Comparison of ENCODE assay signal across 26 mouse cellular contexts in the genomic region with DNA sequence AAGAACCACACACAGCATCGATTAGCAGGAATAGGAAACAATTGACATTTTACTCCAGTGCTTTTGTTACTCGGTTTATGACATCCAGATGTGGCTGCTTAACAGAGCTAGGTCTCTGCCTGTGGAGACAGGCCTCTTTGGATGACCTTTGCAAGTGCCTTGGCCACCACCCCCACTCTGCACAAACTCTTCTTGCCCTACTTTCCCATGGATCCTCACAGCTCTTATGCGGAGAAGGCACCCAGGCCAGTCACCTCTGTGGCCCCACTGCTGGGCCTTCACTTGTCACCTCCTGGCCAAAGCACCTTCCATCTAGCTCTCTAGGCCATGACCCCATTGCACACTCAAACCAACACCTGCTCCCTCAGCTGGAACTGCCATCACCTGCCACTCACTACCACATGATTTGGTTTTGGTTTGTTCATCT. TPM values are rescaled to one million over a fixed set of nuclear protein-coding genes. Genes with fewer than 3 reads are reported as not detected.
DNase-seq lines count a peak whose midpoint lies in the region; ATAC-seq and TF ChIP-seq lines count a peak whose summit lies in the region.
"Had no signal": no experiment of that assay in that cellular context is flagged by ENCODE, and none has a peak within 500 bp of the region (broad histone marks: within the 10 kb centered on the region; RNA-seq: fewer than 3 reads in every experiment).

No protein-coding gene starts in this region.

- no peak for TF ChIP-seq CTCF in CH12.LX (conservative IDR thresholded peaks at IDR 0.05 in 1 of 2, IDR thresholded peaks at IDR 0.05 in 1 of 2; ENCODE audit: low read depth in 2 of 2, low read length in 2 of 2)
- TF ChIP-seq CTCF in forebrain, postnatal 0 days (IDR thresholded peaks at IDR 0.05; ENCODE audit: low read depth) = no peak

- no peak for TF ChIP-seq EP300 in CH12.LX (IDR thresholded peaks at IDR 0.05; ENCODE audit: low read length)

- peak; percentile 68; the same call in 1 of the 2 replicates for ATAC-seq in limb, embryonic 11.5 days (ENCODE audit: insufficient number of reproducible peaks, low FRiP score, low TSS enrichment, low read depth)
- no peak for ATAC-seq in forebrain, postnatal 0 days
- ATAC-seq: lung, postnatal 0 days; midbrain, embryonic 15.5 days; Patski had no signal

- H3K9ac ChIP-seq in CH12.LX (ENCODE audit: insufficient read depth, low read depth) = no peak overlapping the region
- no peak overlapping the region for H3K9ac ChIP-seq in limb, embryonic 11.5 days (ENCODE audit: low read length)
- no peak overlapping the region for H3K9ac ChIP-seq in forebrain, postnatal 0 days
- H3K9ac ChIP-seq: heart, embryonic 15.5 days; hindbrain, embryonic 13.5 days; limb, embryonic 15.5 days; liver, embryonic 15.5 days; midbrain, embryonic 15.5 days; stomach, embryonic 15.5 days had no signal

- dilution Hi-C loops in CH12.LX (cut with MboI; ENCODE audit: extremely low pct_ligation_motif_present, extremely low pct_unique_long_range_greater_than_20kb, low sequenced_read_pairs) = no loop called here

- peak; percentile 5 for DNase-seq in A20 (ENCODE audit: low read depth, low spot score)
- DNase-seq in CH12.LX (ENCODE audit: extremely low read depth) = peak; percentile 33
- peak; percentile 31 for DNase-seq in embryo, embryonic 9.5 days (ENCODE audit: extremely low spot score)
- peak; percentile 71 for DNase-seq in limb, embryonic 11.5 days (ENCODE audit: low spot score)
- no peak for DNase-seq in heart, adult 9 months (ENCODE audit: low spot score in 2 of 2)
- no peak for DNase-seq in forebrain, postnatal 0 days
- DNase-seq in lung, postnatal 10 days = no peak
- DNase-seq: adrenal gland, postnatal 14 days; cerebellum, adult 2 months; cerebellum, postnatal 36 days; heart, adult 11 months; kidney, adult 9 months; kidney, postnatal 36 days; right cerebral cortex, postnatal 25 days; thymus, adult 18-20 months had no signal

- peaks cover 0 to 10% of the 10 kb centered on the region in 2 experiments; a peak in 2 of 4 replicates for H3K4me1 ChIP-seq in CH12.LX (ENCODE audit: control insufficient read depth in 1 of 2, insufficient read depth in 2 of 2)
- peaks cover 12% of the 10 kb centered on the region for H3K4me1 ChIP-seq in limb, embryonic 11.5 days (ENCODE audit: control insufficient read depth, insufficient read depth, low read length)
- H3K4me1 ChIP-seq in forebrain, postnatal 0 days (ENCODE audit: insufficient read depth) = no peaks in the 10 kb centered on the region
- H3K4me1 ChIP-seq: heart, embryonic 15.5 days; hindbrain, embryonic 13.5 days; liver, embryonic 15.5 days; midbrain, embryonic 15.5 days; stomach, embryonic 15.5 days had no signal

- in situ Hi-C loops in CH12.LX (cut with MboI; ENCODE audit: low pct_ligation_motif_present, low pct_unique_long_range_greater_than_20kb, low sequenced_read_pairs) = no loop called here

- TF ChIP-seq RAD21 in CH12.LX (IDR thresholded peaks at IDR 0.05; ENCODE audit: low read depth, low read length) = no peak

- peaks cover 44 to 88% of the 10 kb centered on the region in 2 experiments for H3K36me3 ChIP-seq in CH12.LX (replicated peaks in 1 of 2; ENCODE audit: control insufficient read depth in 1 of 2, insufficient read depth in 1 of 2, low read length in 1 of 2)
- peaks cover 6% of the 10 kb centered on the region; the same call in 1 of the 2 replicates for H3K36me3 ChIP-seq in limb, embryonic 11.5 days (ENCODE audit: control insufficient read depth, insufficient read depth, low read length)
- H3K36me3 ChIP-seq in forebrain, postnatal 0 days (ENCODE audit: insufficient read depth) = peaks cover 52% of the 10 kb centered on the region

- H3K27ac ChIP-seq in CH12.LX (ENCODE audit: insufficient read depth, low read depth) = no peak overlapping the region
- H3K27ac ChIP-seq in limb, embryonic 11.5 days (replicated peaks; ENCODE audit: low read depth, low read length) = no peak overlapping the region
- H3K27ac ChIP-seq in forebrain, postnatal 0 days (ENCODE audit: low read depth, low read length) = no peak overlapping the region
- H3K27ac ChIP-seq: forebrain, embryonic 10.5 days; heart, embryonic 15.5 days; hindbrain, embryonic 13.5 days; left cerebral cortex, adult 2 months; limb, embryonic 15.5 days; liver, embryonic 15.5 days; midbrain, embryonic 15.5 days; stomach, embryonic 15.5 days had no signal

- no peaks in the 10 kb centered on the region for H3K27me3 ChIP-seq in CH12.LX (replicated peaks)
- H3K27me3 ChIP-seq in limb, embryonic 11.5 days (ENCODE audit: control insufficient read depth, insufficient read depth, low read length) = no peaks in the 10 kb centered on the region
- H3K27me3 ChIP-seq in forebrain, postnatal 0 days (ENCODE audit: insufficient read depth, low read length) = no peaks in the 10 kb centered on the region
- H3K27me3 ChIP-seq: heart, embryonic 15.5 days; hindbrain, embryonic 13.5 days; limb, embryonic 15.5 days; liver, embryonic 15.5 days; midbrain, embryonic 15.5 days; Patski; stomach, embryonic 15.5 days had no signal

- no peak overlapping the region for H3K4me2 ChIP-seq in CH12.LX (ENCODE audit: insufficient read depth, low read depth, poor library complexity, severe bottlenecking)
- H3K4me2 ChIP-seq in limb, embryonic 11.5 days (ENCODE audit: low read depth, severe bottlenecking) = no peak overlapping the region
- H3K4me2 ChIP-seq in forebrain, postnatal 0 days (ENCODE audit: low read depth) = no peak overlapping the region
- H3K4me2 ChIP-seq: heart, embryonic 15.5 days; hindbrain, embryonic 13.5 days; limb, embryonic 15.5 days; liver, embryonic 15.5 days; midbrain, embryonic 15.5 days; stomach, embryonic 15.5 days had no signal

- H3K4me3 ChIP-seq in CH12.LX (replicated peaks in 1 of 3; ENCODE audit: low read depth in 2 of 3, low read length in 2 of 3, poor library complexity in 1 of 3) = no peak overlapping the region
- H3K4me3 ChIP-seq in limb, embryonic 11.5 days (ENCODE audit: low read depth, low read length) = no peak overlapping the region
- H3K4me3 ChIP-seq in forebrain, postnatal 0 days (ENCODE audit: low read depth, low read length) = no peak overlapping the region
- H3K4me3 ChIP-seq: forebrain, embryonic 10.5 days; heart, embryonic 15.5 days; hindbrain, embryonic 13.5 days; left cerebral cortex, adult 2 months; limb, embryonic 15.5 days; liver, embryonic 15.5 days; midbrain, embryonic 15.5 days; myocyte; stomach, embryonic 15.5 days had no signal

- H3K79me2 ChIP-seq in CH12.LX (replicated peaks; ENCODE audit: control insufficient read depth, extremely low read depth, insufficient read depth, poor library complexity, severe bottlenecking) = no peaks in the 10 kb centered on the region

- H3K9me3 ChIP-seq in CH12.LX (replicated peaks; ENCODE audit: low read length) = no peaks in the 10 kb centered on the region
- H3K9me3 ChIP-seq in limb, embryonic 11.5 days (ENCODE audit: control insufficient read depth, low read length) = no peaks in the 10 kb centered on the region
- no peaks in the 10 kb centered on the region for H3K9me3 ChIP-seq in forebrain, postnatal 0 days (ENCODE audit: low read length)
- H3K9me3 ChIP-seq: forebrain, embryonic 10.5 days; heart, embryonic 15.5 days; hindbrain, embryonic 13.5 days; limb, embryonic 15.5 days; liver, embryonic 15.5 days; midbrain, embryonic 15.5 days; stomach, embryonic 15.5 days had no signal

- 14% methylated on average over 3 of the region's 3 CpGs for WGBS in limb, embryonic 11.5 days
- 85% methylated on average over 3 of the region's 3 CpGs for WGBS in forebrain, postnatal 0 days

- TF ChIP-seq POLR2A in CH12.LX (IDR thresholded peaks at IDR 0.05; ENCODE audit: low read depth, low read length) = no peak

TF ChIP-seq in CH12.LX, 34 proteins besides CTCF, POLR2A, EP300 and RAD21:
- TF ChIP-seq UBTF (IDR thresholded peaks at IDR 0.05; ENCODE audit: low read depth, low read length) (no peak), TCF12 (IDR thresholded peaks at IDR 0.05; ENCODE audit: low read depth, low read length) (0 out of 2 replicates have a peak, but pooled peaks have one; percentile 25), RCOR1 (conservative IDR thresholded peaks at IDR 0.05; ENCODE audit: low read depth, low read length) (no peak), BHLHE40 (IDR thresholded peaks at IDR 0.05; ENCODE audit: low read depth, low read length) (peak; percentile 59)

RNA-seq across cellular contexts. Expression of a gene that starts 56.4 kb away (rescaled TPM):
- total RNA-seq in CH12.LX (2012; rRNA removed) = 0.80 and 0.85 TPM in 2 replicates
- 0.19 and 0.26 TPM in 2 replicates for total RNA-seq in CH12.LX (2014; rRNA removed)
- 0.31 and 0.69 TPM in 2 replicates for polyA plus RNA-seq in CH12.LX (2012; ENCODE audit: insufficient read length, low read depth)
- polyA plus RNA-seq in limb, embryonic 11.5 days (2014; fragmentation: Nextera tagmentation; extraction: Ambion mirVana) = 35.6 and 47.4 TPM in 2 replicates
- total RNA-seq in forebrain, postnatal 0 days (2014; rRNA removed) = 11.6 and 12.7 TPM in 2 replicates
- 9.1 and 14.0 TPM in 2 replicates for polyA plus RNA-seq in forebrain, postnatal 0 days (2015; fragmentation: Nextera tagmentation; extraction: Ambion mirVana)

Comparison
In these comparisons a context has a peak if more than half of its experiments do, and no peak if none do; other contexts are left out.
1. DNase-seq: peak in A20 (single experiment), CH12.LX (single experiment), embryo, embryonic 9.5 days (single experiment) and limb, embryonic 11.5 days (single experiment); none in heart, adult 9 months (0 of 2), forebrain, postnatal 0 days (single experiment) and lung, postnatal 10 days (single experiment).